Mouse (Mus musculus) CH12.LX (cell line): ENCODE data around the gene Prrc2a.

Experiments
- CTCF ChIP-seq, 2 experiments: IDR thresholded peaks in 1 of 2; conservative IDR thresholded peaks in 1 of 2; 2 replicates each; pipeline ENCODE4 v1.5.1; 2011 to 2012; ENCODE audit warnings: low read depth in 2 of 2, low read length in 2 of 2, improper control_type of control experiment in 1 of 2, inconsistent platforms in 1 of 2, mild to moderate bottlenecking in 1 of 2, moderate library complexity in 1 of 2
- MYC ChIP-seq: IDR thresholded peaks from 2 replicates; pipeline ENCODE4 v1.6.1; 2011; ENCODE audit warnings: low read depth, mild to moderate bottlenecking, improper control_type of control experiment, low read length

DNA sequence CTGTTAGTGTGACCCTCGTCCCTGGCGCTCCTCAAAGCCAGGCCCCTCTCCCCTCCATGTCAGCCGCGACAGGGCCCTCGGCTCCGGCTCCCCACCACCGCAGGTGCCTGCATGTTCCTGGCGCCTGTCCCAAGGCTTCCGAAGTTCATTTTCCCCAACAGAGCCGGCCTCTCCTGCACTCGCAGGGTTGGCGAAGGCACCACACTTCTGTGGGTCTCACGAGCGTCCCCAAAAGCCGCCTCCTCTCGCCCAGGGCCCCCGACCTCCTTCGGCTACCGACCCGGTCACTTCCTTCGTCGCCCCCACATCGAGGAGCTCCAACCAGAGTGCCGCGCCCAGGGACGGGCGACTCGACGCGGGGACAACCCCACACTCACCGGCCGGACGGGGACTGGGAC, 44.0 kb downstream of the Prrc2a start:
- TF ChIP-seq CTCF (conservative IDR thresholded peaks at IDR 0.05 in 1 of 2, IDR thresholded peaks at IDR 0.05 in 1 of 2; ENCODE audit: low read depth in 2 of 2, low read length in 2 of 2) (no peak), MYC (no peak)
